Mouse (Mus musculus) heart, postnatal 4 days (tissue): ENCODE data around the gene Gm45234. TPM values are rescaled to one million over a fixed set of nuclear protein-coding genes. Genes with fewer than 3 reads are reported as not detected.

ENCODE experiments used
- DNase-seq: peaks from one replicate; pipeline ENCODE4 v3.0.0; 2021
- total RNA-seq, 2 experiments: library from RNA; stranded (reverse); gene quantifications; 2 replicates each; pipeline ENCODE4 v1.2.3; 2021

Gene Gm45234
- total RNA-seq, 2 experiments from 2014 or later: 2.1 TPM; not detected in 1

DNA sequence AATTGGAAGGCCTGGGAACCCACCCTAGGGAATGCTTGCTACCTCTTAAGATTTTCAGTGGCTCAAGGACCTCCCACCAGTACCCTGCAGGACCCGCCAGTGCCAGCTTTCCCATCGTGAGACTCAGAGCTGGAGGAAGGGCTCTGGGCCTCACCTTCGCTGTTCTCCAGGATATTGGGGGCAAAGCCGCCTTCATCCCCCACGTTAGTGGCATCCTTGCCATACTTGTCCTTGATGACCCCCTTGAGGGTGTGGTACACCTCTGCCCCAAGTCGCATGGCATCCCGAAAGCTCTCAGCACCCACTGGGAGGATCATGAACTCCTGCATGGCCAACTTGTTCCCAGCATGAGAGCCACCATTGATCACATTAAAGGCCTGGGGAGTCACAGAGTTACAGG lies 10.1 kb upstream of the Gm45234 start:
- DNase-seq: no peak

DNA sequence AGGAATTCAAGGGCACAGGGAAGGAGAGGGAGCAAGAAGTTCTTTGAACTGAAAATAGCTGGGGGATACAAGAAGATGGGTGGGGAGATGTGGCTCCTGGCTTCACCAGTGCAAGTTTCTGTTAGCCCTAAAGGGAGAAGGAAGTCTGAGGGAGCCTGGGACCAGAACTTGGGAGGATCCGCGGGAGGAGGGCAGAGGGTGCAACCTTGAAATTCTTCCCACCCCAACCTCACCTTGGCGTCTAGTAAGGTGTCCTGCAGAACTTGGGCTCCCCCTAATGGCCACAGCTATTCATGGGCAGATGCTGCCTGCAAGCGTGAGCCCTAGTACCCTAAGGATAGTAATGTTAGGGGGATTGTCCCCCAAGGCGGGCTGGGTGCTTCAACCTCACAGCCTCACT lies 3.4 kb upstream of the Gm45234 start:
- peak; percentile 92 for DNase-seq

DNA sequence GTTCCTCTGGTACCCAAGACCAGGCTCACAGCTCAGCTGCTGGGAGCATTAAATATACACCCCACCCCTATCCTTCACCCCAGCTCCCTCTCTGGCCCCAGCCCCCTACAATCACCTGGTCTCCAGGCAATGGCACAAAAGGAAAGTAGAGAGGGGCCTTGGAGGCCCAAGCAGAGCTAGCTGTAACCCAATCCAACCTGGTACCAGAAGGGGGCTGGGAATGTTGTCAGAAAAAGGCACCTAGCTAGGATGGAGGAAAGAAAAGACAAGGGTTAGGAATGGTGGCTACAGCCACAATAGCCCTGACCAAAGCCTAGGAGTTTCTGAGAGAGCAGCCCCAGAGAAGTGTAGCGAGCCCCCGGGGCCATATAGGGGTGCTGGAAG lies 3.0 kb upstream of the Gm45234 start:
- no peak for DNase-seq

DNA sequence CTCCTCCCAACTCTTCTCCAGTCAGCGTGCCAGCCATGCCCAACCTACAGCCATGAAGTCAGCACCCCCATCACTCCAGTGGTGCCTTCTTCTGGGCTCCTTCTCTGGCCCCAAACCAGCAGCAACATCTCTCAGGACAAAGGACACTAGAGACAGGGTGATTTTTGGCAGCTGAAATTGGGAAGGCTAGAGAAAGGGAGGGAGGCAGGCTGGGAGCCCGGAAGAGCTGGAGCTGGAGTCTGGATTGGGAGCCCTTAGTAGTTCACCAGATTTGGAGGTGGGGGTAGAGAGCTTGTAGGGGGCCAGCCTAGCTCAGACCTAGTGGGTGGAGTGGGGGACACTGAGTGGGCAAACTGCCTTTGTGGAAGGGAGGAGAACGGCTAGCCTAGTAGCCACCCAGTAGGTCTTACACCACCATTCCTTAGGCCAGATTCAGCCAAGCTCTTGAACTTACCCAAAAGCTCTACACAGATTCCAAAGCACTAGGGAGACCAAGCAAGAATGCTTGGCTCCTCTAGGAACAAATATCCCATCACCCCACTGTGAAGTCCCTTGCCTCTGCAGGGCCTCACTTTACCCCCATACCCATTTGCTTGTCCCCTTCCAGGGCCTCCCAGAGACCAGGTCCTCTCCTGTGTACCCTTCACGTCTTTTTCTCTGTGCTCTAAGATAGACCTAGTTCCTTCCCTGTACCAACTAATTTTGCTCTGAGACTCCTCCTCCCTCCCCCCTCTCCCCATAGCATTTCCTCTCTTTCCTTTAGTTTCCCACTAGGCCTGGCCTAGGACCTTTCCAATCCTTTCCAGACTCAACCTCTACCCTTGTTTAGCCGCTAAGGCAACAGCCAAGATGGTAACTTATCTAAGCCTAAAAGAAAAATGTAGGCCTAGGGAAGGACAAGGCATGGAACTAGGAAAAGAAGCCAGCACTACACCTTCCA lies 2.4 kb upstream of the Gm45234 start:
- DNase-seq: peak; percentile 58

DNA sequence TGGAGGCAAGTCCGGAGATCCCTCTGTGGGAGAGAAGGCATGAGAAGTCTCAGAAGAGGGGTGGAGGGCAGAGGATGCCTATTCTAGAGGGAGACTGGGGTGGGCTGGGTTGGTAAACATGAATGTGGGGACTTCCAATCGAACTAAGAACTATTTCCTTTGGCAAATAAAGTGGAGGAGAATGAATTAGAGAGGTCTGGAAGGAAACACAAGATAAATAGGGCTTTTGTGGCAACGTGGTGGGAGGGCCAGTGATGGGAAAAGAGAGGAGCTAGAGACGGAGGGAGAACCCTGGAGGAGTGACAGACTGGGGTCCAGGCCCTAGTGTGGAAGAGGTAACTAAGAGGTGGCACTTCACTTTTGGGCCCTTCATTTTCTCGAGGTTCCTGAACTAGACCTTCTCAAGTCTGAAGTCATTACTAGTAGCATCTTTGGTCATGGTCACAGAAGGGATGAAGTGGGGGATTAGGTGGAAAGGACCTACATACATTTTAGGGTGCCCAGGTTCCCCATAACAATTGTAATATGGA lies 1.6 kb upstream of the Gm45234 start:
- DNase-seq: no peak

DNA sequence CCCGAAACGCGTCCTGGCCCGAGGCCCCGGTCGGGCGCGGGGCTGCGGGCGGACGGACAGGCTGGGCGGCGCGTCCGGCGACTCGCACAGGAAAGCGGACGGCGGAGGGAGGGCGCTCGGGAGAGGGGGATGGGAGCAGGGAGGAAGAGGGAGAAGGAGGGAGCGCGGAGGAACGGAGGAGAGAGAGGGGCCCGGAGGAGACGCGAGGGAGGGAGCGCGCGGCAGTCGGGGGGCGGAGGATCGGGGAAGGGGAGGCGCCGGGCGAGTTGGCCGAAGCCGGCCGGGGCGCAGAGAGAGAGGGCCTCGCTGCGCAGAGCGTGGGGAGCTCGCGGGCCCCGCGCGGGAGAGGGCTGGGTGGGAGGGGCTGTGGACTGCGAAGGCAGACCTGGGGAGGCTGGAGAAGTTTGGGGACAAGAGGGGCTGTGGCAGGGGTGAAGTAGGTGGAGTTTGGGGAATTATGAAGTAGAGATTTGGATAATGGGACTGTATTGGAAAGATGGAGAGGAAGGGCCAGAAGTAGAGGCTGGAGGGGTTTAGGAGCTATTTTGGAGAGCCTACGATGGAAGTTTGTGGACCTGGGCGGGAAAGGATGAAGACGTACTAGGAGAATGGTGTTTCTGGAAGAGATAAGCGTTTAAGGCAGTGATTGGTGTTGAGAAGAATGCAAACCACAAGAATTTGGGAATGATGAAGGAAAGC lies 980 bp upstream of the Gm45234 start:
- peak; percentile 90 for DNase-seq

DNA sequence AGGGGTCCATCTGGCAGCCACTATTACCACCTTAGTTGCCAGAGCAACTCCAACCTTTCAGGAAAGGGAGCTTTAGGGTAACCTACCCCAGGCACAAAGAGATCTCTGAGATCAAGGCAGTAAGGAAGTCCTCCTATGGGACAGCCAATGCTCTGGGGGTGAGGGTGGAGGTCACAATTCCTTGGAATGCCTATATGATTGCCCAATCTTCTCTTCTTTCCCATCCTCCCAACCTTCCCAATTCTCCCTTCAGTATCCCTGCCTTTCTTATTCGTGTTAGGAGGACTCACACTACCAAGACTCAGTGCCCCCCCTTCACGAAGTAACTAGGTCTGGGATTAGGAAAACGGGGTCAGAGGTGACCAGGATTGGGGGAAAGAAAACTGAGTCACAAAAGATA lies 515 bp downstream of the Gm45234 start:
- DNase-seq: no peak

DNA sequence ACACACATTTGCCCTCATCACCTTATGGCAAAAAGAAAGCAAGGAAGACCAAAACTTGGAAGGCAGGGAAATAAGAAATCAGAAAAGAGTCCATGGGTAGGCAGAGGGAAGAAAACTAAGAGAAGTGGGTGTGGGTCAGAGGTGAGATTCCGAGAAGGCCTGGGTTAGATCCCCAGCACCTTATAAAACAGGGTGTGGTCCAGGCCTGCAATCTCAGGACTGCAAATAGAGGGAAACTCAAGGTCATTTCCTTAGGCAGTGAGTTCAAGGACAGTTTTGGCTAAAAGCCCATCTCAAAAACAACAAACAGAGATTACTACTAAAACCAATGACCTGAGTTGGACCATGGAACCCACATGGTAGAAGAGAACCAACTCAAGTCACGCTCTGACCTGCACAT lies 2.0 kb downstream of the Gm45234 start:
- no peak for DNase-seq

DNA sequence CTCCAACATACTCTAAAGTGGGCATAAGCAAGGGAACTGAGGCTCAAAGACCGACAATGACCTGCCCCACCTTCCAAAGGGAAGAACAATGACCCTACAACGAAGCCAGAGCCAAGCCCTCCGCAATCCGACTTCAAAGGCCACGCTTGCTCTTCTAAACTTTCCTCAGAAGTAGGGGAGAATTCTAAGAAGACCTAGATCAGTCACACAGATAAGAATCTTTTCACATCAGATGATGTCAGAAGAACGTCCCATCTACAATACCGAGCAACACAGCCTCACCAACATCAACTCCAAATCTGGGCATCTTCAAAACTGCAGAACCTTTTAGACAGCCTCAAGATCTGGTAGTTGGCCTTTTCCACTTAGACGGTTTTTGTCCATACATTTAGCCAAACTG lies 5.4 kb downstream of the Gm45234 start:
- no peak for DNase-seq

DNA sequence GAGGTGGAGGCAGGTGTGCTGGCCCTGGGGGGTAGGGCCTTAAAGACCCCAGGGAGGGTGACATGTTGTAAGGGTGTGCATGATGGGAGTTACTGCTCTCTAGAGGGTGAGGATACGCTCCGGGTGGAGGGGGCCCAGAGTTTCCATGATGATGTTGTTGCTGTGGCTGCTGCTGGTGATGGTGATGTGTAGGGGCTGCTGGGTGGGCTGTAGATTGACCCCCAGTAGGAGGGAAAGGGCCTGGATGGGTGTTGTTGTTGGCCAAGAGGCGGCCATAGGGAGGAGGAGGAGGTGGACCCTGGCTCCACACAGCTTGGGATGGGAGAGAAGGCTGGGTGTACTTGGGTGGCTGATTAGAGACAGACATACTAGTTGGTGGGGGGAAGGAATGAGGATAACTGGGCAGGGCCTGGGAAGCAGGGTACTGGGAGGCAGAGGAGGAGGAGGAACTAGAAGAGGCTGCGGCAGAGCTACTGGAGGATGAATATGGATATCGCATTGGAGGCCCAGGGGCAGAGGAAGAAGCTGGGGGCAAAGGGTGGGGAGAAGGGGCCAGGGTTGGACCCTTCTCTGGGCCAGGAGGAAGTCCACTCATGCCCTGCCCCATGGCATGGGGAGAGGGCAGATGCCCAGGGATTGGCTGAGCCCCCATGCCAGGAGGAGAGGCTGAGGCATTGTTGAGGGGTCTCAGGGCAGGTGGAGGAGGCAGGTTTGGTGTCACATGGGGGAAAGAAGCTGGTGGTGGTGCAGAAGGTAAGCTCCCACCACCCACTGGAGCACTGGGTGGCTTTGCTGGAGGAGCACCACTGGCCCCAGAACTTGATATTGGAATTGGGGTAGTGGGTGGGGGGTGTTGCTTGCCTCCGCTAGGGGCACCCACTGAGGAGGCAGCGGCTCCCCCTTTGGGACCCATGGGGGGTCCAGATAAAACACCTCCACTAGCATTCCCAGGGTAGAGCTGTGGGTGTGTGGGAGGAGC lies 8.9 kb downstream of the Gm45234 start:
- no peak for DNase-seq

DNA sequence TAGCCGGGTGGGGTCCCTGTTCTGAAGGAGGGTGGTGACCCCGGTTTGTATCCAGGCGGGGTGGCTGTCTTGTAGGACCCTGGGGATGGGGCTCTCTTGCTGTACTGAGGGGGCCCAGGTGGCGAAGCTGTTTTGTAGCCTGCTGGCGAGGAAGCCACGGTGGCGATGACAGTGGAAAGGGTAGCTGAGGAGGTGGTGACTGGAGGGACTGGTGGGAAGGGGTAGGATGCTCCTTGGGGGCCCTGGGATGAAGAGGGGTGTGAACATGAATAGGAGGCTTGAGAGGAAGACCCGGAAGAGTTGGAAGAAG lies 9.6 kb downstream of the Gm45234 start:
- DNase-seq: no peak

DNA sequence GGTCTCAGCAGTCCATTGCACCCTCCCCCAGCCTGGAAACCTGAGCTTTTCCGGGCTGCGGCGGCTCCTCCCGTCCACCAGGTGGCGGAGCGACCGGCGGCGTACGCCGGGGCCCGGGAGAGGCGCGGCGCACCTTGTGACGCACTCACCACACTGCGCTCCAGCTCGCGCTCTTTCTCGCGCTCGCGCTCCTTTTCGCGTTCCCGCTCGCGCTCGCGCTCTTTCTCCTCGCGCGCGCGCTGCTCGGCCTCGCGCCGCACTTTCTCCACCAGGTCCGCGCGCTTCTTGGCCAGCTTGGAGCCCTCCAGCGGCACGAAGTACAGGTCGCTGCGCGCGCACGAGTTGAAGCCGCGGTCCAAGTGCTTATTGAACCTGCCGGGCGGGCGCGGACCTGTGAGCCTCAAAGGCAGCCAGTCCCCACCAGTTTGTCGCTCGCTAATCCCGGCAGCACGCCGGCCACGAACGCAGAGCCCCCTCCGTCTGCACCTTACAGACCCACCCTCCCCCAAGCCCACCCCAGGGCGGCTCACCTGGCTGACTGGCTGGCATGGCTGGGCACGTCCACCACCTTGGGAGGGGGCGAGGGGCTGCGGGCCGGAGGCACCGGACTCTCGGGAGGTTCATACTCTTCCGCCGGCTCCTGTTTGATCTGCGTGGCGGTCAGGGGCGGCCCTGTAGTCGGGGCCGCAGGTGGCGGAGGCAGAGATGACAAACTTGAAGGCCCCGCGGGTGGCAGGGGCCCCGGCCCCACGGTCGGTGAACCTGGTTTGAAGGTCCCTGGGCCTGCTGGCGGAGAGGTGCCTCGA lies 10.1 kb downstream of the Gm45234 start:
- peak; percentile 96 for DNase-seq

DNA sequence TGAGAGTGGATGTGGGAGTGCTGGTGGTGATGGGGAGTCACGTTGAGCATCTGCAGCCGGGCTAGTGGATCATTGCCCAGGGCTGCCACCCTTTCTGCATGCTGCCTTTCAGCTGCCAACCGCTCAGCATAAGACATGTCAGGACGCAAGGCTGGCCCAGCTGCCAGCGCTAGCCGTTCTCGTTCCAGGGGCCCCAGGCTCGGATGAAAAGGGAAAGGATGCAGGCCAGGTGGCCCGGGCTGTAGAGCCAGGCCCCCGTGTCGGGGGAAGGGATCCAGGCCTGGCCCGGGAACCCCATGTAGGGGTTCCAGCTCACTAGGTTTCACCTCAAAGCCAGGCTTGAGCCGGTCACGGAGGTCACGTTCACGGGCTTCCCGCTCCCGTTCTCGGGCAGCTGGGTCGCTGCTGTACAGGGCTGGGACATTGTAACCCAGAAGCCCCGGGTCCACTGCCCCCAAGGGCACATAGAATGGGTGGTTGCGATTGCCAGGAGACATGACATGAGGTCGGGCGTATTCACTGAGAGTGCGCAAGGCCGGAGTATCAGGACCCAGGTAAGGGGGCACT lies 11.0 kb downstream of the Gm45234 start:
- no peak for DNase-seq

DNA sequence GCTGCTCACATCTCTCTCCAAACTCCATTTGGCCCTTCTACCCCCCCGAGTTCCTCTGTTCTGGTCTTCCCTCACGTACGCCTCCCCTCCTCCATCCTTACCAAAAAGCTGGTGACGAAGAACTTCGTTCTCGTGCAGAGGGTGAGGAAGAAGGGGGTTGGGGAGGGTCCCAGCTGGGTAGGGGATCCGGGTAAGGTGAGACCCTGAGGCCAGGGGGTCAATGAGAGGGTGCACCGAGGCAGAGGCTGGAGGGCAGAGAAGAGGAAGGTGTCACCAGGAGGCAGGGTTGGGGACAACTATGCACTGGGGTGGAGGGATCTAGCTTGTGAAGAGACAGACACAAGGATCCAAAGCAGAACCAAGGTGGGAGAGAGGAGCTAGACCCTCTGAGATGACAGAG lies 12.2 kb downstream of the Gm45234 start:
- no peak for DNase-seq

DNA sequence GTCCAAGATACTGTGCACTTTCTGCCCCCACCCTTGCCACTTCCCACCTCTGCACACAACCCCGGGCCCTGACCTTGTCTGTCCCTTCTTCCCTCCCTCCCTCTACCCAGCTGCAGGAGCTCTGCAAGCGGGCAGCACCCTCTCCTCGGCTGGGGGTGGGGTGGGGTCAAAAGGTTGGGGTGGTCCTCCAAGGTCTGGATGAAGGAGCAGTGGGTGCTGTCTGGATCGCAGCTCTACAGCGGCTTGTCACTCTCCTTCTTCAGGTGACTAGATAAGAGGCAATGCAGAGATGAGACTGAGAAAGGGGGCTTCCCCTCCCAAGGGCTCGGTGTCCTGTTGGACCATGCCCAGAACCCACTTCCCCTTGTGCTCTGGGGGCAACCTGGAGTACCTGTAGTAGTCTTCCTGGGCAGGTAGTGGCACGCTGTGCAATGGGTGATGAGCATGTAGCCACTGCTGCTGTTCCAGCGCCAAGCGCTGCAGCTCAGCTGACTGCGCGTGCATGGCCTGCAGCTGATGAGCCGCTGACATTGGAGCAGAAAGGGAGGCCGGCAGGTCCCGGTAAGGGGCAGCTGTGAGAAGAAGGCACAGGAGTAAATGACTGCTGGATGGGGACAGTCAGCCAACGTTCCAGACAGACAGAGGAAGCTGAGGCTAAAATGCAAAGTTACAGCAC lies 12.8 kb downstream of the Gm45234 start:
- DNase-seq: no peak

DNA sequence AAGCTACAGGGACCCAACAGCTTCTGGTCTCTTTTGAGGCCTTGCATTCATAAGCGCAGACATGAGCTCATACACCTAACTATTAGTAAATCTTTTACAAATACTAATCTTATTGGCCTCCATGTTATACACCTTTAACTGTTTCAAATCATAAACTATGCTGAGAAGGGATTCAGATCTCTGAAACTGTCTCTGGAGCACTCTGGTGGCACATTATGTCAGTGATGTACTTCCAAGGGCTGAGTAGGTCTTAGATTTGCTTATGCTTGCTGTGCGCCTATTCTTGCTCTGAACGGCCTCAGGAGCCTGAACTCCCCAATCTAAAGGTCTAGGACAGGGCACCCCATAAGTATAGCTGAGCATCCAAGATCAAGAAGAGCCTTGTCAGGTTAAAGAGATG lies 14.0 kb downstream of the Gm45234 start:
- no peak for DNase-seq

DNA sequence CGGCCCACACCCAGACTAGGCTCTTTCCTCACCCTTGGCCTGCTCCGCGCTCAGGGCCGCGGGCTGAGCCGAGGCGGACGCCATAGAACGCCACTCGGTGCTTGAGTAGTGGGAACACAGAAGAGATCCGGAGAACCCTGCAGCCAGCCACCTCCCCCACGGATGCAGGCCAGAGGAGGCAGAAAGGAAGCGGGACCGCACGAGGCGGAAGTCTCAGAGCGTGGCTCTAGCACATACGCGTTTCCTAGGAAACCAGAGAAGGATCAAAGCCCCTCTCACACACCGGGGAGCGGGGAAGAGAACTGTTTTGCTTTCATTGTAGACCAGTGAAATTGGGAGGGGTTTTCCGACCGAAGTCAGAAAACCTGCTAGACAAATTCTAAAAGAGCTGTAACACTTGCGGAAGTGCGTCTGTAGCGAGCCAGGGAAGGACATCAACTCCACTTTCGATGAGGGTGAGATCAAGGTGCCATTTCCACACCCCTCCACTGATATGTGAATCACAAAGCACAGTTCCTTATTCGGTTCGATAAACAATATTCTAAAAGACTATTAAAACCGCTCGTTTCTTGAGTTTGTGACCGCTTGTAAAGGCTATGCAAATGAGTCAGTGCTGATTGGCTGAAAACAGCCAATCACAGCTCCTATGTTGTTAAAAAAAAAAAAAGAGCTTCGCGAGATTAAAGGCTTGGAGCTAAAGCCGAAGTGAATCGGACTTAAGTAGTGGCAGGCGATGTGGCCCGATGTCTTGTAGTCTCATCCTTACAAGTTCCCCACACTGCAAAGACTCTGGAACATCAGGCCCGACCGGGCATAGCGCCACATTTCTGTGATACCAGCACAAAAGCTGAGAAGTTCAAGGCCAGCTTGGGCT lies 14.7 kb downstream of the Gm45234 start, which contains the start of gene Grcc10:
Grcc10 (minus strand) TSS at position 487 of the 874 bp plus-strand sequence.
- DNase-seq: peak; percentile 89

DNA sequence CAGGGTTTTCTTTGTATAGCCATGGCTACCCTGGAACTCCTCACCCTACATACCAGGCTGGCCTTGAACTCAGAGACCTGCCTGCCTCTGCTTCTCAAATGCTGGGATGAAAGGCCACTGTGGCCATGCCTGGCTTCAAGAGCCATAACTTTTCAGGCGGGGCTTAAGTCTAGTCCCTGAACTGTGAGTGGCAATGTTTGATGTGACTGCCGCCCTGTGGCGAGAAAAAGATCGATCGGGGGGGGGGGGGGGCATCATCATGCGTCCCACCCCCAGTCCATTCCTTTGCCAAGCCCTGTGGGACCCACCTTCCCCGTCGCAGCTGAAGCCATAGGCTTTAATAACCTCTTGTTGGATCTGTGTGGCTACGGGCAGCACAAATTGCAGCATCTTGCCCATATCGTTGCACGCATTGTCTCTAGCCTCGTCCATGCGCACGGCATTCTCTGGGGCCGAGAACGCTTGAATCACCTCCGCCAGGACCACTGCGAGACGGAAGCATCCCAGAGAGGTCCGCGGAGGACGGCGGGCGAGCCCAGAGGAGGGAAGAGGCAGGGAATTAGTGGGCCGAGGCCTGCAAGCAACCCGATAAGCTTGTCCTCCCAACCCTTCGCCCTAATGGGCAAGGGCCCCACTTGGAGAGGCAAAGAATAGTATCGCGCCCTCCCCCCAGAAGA lies 15.5 kb downstream of the Gm45234 start:
- DNase-seq: peak; percentile 63

DNA sequence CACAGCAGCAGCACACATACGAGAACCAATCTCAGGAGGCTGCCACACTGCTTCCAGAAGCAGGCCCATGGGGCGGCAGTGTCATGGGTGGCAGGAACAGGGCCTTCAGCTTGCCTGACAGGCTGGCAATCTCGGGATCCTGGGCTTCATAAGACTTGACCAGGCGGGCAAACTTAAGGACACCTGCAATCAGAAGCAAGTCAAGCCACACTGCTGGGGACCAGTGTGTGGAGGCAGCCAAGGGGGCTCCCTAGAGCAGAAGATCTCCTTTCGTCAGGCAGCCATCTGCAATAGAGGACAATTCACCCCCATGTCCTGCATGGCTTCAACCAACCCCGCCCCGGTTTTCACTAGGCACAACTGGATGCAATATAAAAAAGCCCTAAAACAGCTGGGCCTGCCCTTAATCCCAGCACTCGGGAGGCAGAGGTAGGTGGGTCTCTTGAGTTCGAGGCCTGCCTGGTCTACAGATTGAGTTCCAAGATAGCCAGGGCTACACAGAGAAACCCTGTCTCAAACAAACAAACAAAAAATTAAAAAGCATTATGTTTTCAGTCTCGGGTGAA lies 16.5 kb downstream of the Gm45234 start:
- no peak for DNase-seq
